Mouse (Mus musculus) erythroblast, embryonic 14.5 days (primary cell): ENCODE results near the gene Ppm1l. TPM values are rescaled to one million over a fixed set of nuclear protein-coding genes. Genes with fewer than 3 reads are reported as not detected.

Experiments used
- H3K27me3 ChIP-seq: 2 replicates; pipeline ENCODE4 v1.6.1; 2012; ENCODE audit warnings: inconsistent platforms; ENCODE audit not compliant: control insufficient read depth
- H3K36me3 ChIP-seq: 2 replicates; pipeline ENCODE4 v1.6.1; 2012; ENCODE audit warnings: mild to moderate bottlenecking, inconsistent platforms; ENCODE audit not compliant: control insufficient read depth
- H3K4me1 ChIP-seq: 2 replicates; pipeline ENCODE4 v1.6.1; 2012; ENCODE audit warnings: inconsistent platforms; ENCODE audit not compliant: control insufficient read depth
- H3K4me3 ChIP-seq: replicated peaks from 2 replicates; pipeline ENCODE3; 2012; ENCODE audit warnings: moderate library complexity, mild to moderate bottlenecking, inconsistent platforms
- H3K9me3 ChIP-seq: 2 replicates; pipeline ENCODE4 v1.6.1; 2012; ENCODE audit warnings: low read length, inconsistent platforms, mixed read lengths; ENCODE audit not compliant: control insufficient read depth
- GATA1 ChIP-seq: IDR thresholded peaks from 2 replicates; pipeline ENCODE4 v1.6.1; 2012; ENCODE audit warnings: low read length, inconsistent platforms, mixed read lengths
- TAL1 ChIP-seq: IDR thresholded peaks from 3 replicates; pipeline ENCODE4 v1.6.1; 2012; ENCODE audit warnings: low read length, inconsistent platforms, mixed read lengths
- polyA plus RNA-seq: library from polyadenylated mRNA; stranded (reverse); fragments of >175 nt; gene quantifications from 2 replicates; pipeline ENCODE4 v1.2.3, GENCODE M21; 2012

The Ppm1l gene
- polyA plus RNA-seq, 1 experiment = 0.28 TPM

- peaks cover 15% of the 10 kb centered on the region for H3K4me1 ChIP-seq
- no peaks in the 10 kb centered on the region for H3K27me3 ChIP-seq
- no peaks in the 10 kb centered on the region for H3K9me3 ChIP-seq
- no peak overlapping the region for H3K4me3 ChIP-seq
- TF ChIP-seq GATA1 (no peak), TAL1 (no peak)
- no peaks in the 10 kb centered on the region for H3K36me3 ChIP-seq
These were observed 33.3 kb downstream of the Ppm1l start for GRCm38 (mm10) chr3:69349973-69350372.

- TF ChIP-seq TAL1 (no peak), GATA1 (no peak)
These were observed 35.5 kb downstream of the Ppm1l start for GRCm38 (mm10) chr3:69352194-69352593.

GRCm38 (mm10) chr3:69354681-69355080, 38.0 kb downstream of the Ppm1l start:
- H3K4me1 ChIP-seq = peaks cover 12% of the 10 kb centered on the region
- TF ChIP-seq TAL1 (no peak), GATA1 (no peak)
- H3K36me3 ChIP-seq = no peaks in the 10 kb centered on the region
- no peak overlapping the region for H3K4me3 ChIP-seq
- H3K27me3 ChIP-seq = no peaks in the 10 kb centered on the region
- H3K9me3 ChIP-seq = no peaks in the 10 kb centered on the region

More at GRCm38 (mm10) chr3:69352194-69352593, 35.5 kb downstream of the Ppm1l start:
- H3K4me3 ChIP-seq = no peak overlapping the region
- H3K27me3 ChIP-seq = no peaks in the 10 kb centered on the region
- no peaks in the 10 kb centered on the region for H3K9me3 ChIP-seq
- peaks cover 20% of the 10 kb centered on the region for H3K4me1 ChIP-seq
- no peaks in the 10 kb centered on the region for H3K36me3 ChIP-seq

- TF ChIP-seq GATA1 (no peak), TAL1 (no peak)
- Histone ChIP-seq H3K36me3 (no peaks in the 10 kb centered on the region), H3K4me3 (no peak overlapping the region), H3K4me1 (peaks cover 11% of the 10 kb centered on the region), H3K27me3 (no peaks in the 10 kb centered on the region), H3K9me3 (no peaks in the 10 kb centered on the region)
These were observed 39.5 kb downstream of the Ppm1l start for GRCm38 (mm10) chr3:69356078-69356665.

DNA sequence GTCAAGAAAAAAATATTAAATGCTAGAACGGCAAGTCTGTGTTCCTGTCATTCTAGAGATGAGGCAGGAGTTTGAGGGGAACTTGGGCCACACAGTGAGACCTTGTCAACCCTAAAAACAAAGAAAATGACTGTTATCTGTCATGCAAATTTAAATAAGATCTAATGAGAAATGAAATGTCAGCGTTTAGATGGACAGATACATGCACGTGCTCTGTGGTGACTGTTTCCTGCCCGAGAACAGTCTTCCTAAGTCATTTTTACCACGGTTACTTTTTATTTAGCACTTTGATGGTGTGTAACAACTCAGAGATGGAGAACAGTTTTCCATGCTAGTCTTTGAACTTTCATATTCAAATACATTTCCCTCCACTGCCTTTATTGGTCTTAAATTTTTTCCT, 40.1 kb downstream of the Ppm1l start:
- TF ChIP-seq GATA1 (no peak), TAL1 (no peak)
- Histone ChIP-seq H3K9me3 (no peaks in the 10 kb centered on the region), H3K36me3 (no peaks in the 10 kb centered on the region), H3K4me3 (no peak overlapping the region), H3K4me1 (peaks cover 7% of the 10 kb centered on the region), H3K27me3 (no peaks in the 10 kb centered on the region)

- no peaks in the 10 kb centered on the region for H3K27me3 ChIP-seq
- TF ChIP-seq GATA1 = no peak
- TF ChIP-seq TAL1 = no peak
- H3K36me3 ChIP-seq = no peaks in the 10 kb centered on the region
- H3K4me3 ChIP-seq = no peak overlapping the region
- H3K9me3 ChIP-seq = no peaks in the 10 kb centered on the region
- peaks cover 7% of the 10 kb centered on the region for H3K4me1 ChIP-seq
These were observed 41.4 kb downstream of the Ppm1l start for GRCm38 (mm10) chr3:69357897-69358619.

- TF ChIP-seq GATA1 = no peak
- TF ChIP-seq TAL1 = no peak
- no peaks in the 10 kb centered on the region for H3K27me3 ChIP-seq
These were observed 41.9 kb downstream of the Ppm1l start for GRCm38 (mm10) chr3:69358620-69358964.

GRCm38 (mm10) chr3:69360263-69360895, 43.7 kb downstream of the Ppm1l start:
- no peak overlapping the region for H3K4me3 ChIP-seq
- peaks cover 8% of the 10 kb centered on the region for H3K4me1 ChIP-seq
- no peaks in the 10 kb centered on the region for H3K9me3 ChIP-seq
- H3K36me3 ChIP-seq = no peaks in the 10 kb centered on the region
- H3K27me3 ChIP-seq = no peaks in the 10 kb centered on the region
- no peak for TF ChIP-seq TAL1
- TF ChIP-seq GATA1 = no peak

More at GRCm38 (mm10) chr3:69358620-69358964, 41.9 kb downstream of the Ppm1l start:
- Histone ChIP-seq H3K36me3 (no peaks in the 10 kb centered on the region), H3K4me1 (peaks cover 7% of the 10 kb centered on the region), H3K9me3 (no peaks in the 10 kb centered on the region), H3K4me3 (no peak overlapping the region)

GRCm38 (mm10) chr3:69361487-69362349, 45.1 kb downstream of the Ppm1l start:
- Histone ChIP-seq H3K4me3 (no peak overlapping the region), H3K36me3 (no peaks in the 10 kb centered on the region), H3K27me3 (no peaks in the 10 kb centered on the region), H3K9me3 (no peaks in the 10 kb centered on the region), H3K4me1 (peaks cover 3% of the 10 kb centered on the region; the same call in 1 of the 2 replicates)
- TF ChIP-seq GATA1 = no peak
- no peak for TF ChIP-seq TAL1
